Mouse (Mus musculus): ENCODE measurements around the gene Gm43518.
A peak's percentile ranks its signal among the peaks of the same experiment; 100 is the strongest.

Gene Gm43518

DNA sequence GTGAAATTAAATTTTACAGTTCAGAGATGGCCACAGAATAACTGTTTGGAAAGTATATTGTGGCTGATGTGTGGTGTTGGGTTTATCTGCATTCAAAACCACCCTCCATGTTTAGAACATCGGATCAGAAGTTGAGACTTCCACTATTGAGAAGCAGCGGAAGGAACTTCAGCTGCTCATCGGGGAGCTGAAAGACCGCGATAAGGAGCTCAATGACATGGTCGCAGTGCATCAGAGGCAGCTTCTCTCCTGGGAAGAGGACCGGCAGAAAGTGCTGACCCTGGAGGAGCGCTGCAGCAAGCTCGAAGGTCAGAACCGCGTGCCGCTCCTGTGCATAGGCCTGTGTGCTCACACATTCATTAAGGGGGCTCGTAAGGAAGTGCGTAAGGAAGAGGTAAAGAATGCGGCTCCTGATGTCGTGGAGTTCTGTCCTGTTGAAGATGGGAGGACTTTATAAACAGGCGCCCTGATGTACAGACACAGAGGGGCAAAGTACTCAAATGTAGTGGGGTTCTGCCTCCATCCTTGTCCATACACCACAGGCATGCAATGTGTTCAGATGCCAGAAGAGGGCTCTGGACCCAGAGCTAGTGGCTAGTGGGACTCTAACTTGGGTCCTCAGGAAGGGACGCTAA is 6.9 kb downstream of the Gm43518 start:
- DNase-seq: no peak

DNA sequence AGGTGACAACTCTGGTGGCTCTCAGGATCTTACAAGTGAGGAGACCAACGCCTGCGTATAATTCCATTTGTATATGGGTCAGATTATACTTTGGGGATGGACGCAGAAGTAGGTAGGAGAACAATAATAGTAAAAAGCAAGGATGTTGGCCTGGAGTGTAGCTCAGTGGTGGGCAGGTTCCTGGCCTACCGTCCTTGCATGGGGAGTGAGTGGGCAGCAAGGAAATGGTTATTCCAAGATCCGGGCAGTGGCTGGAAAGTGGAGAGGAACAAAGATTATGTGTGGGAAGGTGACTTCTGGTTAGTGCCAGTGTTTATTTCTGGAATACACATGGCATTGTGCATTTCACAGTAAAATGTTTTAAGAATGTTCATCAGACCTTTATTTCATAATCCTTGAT is 8.7 kb downstream of the Gm43518 start:
- DNase-seq: no peak

DNA sequence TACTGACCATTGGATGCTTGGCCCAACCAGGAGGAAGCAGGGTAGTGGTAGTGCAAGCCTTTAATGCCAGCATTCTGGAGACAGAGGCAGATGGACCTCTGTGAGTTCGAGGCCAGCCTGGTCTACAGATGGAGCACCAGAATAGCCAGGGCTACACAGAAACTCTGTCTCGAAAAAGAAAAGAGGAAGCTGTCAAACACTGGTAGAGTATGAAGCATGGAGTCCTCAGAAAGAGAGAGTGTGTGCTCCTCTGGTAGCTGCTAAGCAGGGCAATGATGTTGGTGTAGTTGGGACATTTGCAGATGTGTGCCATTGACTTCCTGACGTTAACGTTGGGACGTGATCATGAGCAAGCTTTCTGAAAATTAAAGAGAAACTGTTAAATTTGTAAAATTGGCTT is 11.3 kb downstream of the Gm43518 start:
- no peak for DNase-seq

DNA sequence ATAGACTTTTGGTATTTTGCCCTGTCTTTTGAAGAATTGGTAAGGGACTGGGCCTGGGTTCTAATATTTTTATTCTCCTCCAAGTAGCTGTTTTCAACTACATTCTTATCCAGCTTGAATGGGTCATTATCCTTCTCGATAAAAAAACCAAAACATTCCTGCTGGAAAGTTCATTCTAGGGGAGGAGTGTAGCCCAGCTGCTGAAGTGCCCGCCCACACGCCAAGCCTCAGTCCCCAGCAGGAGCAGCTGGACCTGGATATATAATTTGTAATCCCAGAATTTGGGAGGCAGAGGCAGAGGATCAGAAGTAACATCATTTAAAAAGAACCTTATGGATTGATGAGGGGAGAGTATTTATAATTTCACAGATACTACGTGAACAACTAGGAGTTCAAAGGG is 19.3 kb downstream of the Gm43518 start:
- no peak for DNase-seq

DNA sequence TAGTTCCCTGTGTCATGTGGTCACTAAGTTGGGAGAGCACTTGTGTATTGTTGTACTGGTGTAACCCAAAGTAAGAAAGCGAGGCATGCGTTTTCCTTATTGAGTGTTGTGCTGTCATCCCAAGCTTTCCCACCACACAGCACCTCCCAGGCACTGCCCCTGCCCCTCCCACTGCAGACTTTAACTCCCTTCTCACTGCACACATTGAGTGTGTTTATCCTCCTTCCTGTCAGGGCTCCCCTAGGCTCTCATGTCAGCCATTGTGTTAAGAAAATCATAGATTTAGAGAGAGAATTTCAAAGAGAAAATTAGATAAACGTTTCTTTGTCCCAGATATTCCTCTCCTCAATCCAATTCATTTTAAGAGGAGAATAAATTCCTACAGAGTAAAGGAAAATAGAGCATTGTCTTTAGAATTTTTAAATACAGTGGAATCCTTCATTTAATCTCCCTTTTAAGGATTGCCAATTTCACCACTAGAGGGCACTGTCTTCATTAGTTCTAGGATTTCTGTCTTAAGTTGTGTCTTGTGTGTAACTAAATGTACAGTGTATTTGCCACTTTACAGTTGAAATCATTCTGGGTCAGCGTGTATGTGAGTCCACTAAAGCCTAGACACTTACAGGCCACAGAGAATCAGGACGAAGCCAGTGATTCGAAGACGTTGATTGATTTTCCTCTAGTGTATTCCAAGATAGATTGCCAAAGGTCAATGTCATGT is 20.0 kb downstream of the Gm43518 start:
- DNase-seq: peak; percentile 72

DNA sequence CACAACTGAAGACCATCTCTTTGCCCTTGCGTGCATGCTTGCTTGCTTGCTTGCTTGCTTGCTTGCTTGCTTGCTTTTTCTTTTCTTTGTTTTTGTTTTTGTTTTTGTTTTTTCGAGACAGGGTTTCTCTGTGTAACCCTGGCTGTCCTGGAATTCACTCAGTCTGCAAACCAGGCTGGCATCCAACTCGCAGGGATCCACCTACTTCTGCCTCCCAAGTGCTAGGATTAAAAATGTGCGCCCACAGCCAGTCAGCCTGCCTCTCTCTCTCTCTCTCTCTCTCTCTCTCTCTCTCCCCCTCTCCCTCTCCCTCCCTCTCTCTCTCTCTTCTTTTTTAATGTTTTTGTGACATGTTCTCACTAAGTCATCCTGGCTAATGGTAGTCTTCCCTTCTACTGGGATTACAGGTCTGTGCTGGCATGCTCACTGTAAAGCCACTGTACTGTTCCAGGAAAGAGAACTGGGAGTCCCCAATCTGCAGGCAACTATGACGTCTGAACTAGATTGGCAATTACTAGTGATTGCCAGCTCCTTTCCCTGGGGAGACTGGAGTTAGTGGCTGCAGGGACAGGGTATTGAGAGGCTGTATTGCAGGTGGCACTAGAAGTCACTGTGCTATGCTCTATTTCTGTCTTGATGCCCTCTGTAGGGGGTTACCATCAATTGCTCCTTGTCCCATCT is 25.3 kb downstream of the Gm43518 start:
- DNase-seq: no peak

DNA sequence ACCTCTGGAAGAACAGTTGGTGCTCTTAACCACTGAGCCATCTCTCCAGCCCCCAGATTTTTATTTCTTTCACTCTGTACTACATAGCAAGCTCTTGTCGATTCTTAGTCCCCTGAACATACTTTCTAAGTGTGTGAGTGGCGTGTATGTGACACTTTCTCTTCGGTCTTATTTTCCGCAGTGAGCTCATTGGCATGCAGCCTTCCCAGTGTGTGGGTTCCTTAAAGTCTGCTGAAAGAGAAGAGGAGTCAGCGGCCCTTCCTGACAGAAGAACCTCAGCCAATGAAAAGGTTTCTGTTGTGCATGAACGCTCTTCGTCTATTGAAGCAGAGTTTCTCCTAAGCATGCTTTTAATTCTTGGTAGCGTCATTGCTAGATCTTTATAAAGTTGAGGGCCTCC is 30.0 kb downstream of the Gm43518 start:
- no peak for DNase-seq

DNA sequence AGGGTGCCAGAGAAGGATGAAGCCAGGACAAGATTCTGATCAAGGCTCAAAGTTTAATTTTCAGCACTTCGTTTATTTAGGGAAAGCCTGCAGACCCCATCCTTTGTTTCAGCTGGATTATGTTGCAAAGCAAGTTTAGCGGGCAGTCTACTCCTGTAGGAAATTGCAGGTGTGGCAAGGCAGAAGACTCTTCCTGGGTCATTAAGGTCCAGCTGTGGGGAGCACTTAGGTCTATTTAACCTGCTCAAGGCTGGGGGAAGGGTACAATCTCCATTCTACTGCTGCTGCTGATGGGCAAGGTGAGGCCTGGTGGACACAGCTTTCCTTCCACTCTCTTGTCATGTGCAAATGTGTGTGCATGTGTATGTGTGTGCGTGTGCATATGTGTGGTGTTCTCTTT is 31.8 kb downstream of the Gm43518 start:
- no peak for DNase-seq

DNA sequence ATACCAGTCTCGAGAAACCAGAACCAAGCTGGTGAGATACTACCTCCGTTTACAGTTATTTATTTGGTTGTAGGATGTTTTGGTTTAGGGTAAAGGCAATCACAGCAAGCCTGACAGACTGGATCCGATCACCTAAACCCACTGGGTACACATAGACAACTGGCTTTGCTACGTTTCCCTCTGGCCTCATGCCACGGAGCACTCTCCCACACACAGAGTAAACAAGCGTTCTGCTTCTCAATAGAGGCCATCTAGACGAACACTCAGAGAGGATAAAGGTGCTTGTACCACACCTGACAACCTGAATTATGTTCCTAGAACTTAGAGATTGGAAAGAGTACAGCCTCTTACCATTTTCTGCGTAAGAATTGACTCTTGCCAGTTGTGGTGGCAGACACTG is 32.9 kb downstream of the Gm43518 start:
- no peak for DNase-seq

DNA sequence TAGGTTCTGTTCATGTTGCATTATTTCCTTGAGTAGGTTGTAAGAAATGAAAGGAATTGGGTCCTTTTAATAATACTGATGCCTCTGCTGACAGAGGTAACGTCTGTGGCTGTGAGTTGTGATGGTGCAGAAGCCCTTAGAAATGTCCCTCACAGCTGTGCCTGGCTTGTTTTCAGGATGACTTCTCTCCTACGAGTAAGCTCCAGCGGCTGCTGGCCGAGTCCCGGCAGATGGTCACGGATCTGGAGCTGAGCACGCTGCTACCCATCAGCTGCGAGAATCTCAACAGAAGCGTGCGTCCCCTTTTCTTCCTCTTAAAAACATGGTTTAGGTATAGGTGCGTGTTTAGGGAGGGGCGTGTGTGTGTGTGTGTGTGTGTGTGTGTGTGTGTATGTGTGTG is 33.8 kb downstream of the Gm43518 start:
- DNase-seq: no peak

DNA sequence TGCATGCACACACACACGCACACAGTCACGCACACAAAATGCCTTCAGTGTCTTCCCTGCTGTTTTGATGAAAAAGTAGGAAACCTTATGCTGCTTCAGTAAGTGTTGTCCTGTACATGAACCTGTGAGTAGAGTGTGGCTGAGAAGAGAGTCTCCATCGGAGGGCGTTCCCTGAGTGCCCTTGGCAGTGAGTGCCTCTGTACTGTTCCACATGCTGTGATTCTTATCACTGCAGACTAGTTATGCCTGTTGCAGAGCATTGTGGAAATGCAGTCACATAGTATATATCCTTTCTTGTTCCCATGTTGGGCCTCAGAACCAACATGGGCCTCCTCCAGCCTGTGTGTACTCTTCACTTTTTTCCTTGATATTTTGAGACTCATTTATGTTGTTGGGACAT is 37.0 kb downstream of the Gm43518 start:
- no peak for DNase-seq

DNA sequence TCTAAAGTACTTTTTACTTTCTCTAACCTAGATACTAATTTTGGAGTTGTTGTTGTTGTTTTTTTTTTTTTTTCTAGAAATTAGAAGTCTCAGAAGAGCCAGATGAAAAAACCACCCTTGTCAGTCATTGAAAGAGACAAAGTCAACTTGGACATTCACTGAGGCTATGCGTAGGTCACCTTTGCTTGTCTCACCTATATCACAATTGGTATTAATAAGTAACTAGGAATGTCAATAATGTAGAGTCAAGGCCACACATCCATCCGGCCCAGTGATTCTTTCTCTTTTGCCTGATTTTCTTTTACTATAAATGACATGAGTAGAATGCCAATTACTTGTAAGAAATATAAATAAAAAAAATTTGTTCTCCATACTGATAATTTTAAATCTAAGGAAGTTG is 39.5 kb downstream of the Gm43518 start:
- DNase-seq: no peak

DNA sequence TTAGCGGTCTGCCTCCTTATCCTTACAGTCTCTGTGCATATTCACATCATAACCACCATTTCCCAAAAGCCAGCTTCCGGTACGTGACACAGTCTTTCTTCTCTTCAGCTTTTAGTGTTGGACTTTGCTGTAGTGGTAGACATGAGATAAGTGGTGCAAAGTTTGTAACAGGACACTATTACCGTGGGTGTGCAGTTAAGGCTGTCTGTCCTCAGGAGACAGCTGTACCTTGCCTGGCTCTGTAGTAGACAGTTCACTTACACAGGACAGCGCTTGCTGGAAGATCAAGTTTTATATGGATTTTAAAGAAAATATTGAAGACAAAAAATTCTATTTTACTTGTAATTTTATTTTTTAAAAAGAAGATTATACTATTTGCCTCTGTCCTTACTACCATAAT is 41.2 kb downstream of the Gm43518 start:
- no peak for DNase-seq

DNA sequence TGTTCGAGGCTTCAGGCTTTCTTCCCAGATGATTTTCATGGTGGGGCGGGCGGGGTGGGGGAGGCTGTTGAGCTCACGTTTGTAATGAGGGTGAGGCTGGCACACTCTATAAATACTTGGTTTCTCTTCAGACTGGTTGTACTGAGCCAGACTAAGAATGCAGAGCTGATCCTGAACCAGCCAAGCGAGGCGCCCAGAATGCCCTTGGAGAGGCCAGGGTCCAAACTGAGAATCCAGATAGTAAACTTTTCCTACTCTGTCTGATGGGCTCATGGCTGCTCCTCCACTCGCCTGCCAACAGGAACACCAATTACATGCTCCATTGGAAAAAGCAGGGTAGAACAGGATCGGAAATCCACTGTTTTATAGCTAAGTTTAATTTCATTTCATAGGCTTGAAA is 42.0 kb downstream of the Gm43518 start:
- DNase-seq: no peak

DNA sequence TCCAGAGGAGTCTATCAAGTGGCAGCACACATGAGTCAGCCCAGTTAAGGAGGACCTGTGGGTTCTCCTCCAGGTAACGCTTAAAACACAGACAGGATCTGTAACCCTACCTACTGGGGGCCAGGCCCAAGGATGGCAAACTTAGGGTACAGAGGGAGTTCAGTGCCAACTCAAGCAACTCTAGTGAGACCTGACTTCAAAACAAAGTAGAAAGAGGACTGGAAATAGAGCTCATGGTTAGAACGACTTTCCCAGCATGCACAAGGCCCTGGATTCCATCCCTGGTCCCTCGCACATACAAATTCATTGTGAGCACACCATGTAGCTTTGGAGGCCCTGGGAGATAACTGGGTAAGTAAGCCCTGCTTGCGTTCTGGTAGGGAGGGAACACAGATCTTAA is 43.4 kb downstream of the Gm43518 start:
- DNase-seq: no peak

DNA sequence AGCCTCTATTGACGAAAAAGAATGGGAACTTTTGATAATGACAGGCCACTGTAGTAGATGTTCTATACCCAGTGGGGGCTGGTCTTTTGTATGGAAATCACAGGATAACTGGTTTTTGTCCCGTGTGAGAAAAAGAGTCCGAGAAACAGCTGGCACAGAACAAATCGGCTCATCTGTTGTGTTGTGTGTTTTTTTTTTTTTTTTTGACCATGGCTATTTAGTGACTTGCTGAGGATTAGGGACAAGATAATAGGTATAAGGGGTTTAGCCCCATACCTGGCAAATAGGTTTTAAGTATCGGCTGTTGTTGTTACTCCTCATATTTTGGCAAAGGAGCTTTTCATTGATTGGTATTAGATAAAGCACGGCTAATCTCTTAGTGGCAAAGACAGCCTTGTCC is 45.2 kb downstream of the Gm43518 start:
- no peak for DNase-seq

DNA sequence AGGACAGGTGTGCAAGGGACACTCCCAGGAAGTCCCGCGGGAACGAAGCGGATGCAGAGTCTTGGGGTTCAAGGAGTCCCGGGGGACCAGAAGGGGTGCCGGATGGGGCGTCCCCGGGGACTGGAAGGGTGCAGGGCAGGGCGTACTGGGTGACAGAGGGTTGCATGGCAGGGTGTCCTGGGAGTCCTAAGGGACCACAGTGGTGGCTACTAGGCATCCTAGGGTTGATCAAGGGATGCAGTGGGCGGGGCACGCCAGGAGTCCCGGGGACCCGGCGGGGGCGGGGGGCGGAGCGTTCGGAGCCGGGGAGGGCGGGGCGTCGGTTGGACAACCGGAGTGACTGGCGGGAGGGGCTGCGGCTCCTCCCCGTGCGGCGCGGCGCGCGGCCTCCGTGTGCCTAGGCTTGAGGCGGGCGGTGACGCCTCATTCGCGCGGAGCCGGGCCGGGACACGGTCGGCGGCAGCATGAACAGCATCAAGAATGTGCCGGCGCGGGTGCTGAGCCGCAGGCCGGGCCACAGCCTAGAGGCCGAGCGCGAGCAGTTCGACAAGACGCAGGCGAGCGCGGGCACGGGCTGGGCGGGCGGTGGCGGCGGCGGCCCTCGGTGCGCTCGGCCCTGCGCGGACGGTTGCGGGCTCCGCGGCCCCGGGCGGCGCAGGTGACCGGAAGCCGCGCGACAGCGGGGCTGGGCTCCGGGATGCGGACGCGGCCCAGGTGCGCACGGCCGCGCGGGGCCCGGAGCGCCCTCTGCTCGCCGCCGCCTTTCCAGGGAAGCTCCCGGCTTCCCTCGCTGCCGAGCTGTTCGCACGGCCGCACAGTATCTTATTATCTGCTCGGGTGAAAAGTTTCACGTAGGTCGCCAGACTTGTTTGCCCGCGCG is 46.3 kb downstream of the Gm43518 start, which contains the start of gene Hip1r:
Gene Hip1r (plus strand): TSS at position 330 of the 880 bp plus-strand sequence.
- peak; percentile 73 for DNase-seq

DNA sequence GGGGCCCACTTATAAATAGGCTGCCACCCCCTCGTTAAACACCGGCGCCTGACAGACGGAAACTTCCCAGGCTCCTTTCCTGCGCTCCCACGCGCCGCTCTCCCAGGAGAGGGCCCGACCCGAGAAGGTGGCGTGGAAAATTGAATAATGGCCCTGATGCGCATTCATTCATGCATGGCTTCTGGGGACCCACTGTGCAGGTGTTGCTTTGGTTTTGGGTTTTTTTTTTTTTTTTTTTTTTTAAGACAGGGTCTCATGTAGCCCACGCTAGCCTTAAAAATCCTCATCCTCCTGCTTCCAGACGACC is 46.9 kb downstream of the Gm43518 start:
- DNase-seq: no peak

DNA sequence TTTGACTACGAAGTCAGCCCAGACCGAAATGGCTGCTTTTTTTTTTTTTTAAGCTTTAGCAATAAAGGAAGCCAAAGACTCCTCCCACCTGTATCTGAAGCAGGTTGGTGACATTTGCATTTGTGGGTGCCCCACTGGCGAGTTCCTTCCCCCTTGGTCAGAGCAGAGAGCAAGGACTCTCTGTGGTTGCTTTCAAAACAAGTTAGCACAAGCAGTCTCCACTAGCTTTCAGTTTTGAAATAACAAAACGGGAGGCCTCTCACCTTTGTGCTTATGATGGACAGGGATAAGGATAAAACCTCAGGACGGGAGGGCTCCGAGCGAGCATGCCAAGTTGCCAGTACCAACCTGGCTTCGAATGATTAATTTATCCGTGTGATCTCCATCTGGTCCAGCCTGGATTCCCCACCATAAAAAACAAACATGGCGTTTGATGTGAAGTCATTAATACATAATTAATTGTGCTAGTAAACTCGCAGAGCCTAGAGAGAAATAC is 47.4 kb downstream of the Gm43518 start:
- no peak for DNase-seq

DNA sequence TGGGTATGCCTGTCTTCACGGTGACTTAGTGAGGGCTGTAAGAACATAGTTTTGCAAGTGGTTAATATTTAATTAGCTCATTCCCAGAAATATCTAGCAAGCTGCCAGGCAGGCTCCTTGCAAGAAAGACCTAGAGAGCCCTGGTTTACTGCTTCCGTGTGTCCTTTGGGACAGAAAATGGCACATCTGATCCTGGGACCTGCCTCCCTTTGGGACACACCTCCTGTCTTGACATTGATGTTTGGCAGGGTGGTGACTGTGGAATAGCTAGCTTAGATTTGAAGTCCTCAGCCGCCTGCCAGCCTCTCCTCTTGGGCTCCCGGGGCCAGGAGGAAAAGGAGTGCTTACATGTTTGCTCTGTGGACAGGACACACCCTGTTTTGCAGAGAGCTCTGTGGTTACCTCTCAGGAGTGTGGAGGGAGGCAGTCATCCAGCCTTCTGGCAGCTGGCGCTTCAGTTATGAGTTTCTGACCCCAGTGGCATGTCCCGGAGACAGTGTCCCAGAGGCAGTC is 48.5 kb downstream of the Gm43518 start:
- DNase-seq: no peak

DNA sequence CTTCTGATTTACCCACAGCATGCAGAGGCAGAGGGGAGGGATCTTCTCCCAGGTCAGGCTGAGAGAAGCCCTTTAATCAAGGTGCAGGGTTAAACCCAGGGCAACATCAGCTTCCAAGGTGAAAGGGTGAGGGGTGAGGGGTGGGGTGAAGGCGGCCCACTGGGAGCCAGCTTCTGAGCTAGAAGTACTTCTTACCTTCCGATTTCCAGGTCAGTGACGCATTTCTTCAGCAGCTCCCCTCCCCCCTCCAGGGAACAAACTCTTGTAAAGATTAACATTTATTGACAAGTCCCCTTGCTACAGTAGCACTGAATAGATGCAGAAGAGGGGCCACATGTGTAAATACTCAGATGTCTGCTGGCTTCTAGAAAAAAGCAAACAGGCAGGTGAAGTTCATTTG is 50.0 kb downstream of the Gm43518 start:
- DNase-seq: no peak

DNA sequence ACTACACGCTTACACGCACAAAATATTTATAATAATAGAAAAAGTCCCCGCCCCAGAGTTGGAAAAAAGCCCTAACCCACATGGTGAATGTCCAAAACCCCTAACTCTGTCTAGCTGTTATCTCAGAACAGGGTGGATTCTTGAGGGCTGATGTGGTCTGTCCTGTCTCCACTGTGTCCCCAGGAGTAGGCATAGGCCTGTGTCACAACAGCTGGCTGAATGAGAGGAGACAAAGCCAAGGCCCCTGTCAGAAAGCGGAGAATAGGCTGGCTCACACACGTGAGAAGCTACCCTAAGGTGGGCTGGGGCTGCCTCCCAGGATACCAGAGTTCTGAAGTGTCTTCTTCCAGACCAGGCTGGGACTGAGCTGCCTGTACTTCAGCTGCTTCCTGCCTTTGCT is 50.9 kb downstream of the Gm43518 start:
- no peak for DNase-seq

Data from cerebellum, adult 9-10 months (tissue).